ENCODE assay signal across 15 mouse cellular contexts in genomic region chr4:132794760-132795159, GRCm38 (mm10). TPM values are rescaled to one million over a fixed set of nuclear protein-coding genes. Genes with fewer than 3 reads are reported as not detected.
DNase-seq lines count a peak whose midpoint lies in the region; ATAC-seq and TF ChIP-seq lines count a peak whose summit lies in the region.
"Had no signal": no experiment of that assay in that cellular context is flagged by ENCODE, and none has a peak within 500 bp of the region (broad histone marks: within the 10 kb centered on the region; RNA-seq: fewer than 3 reads in every experiment).

No protein-coding gene starts in this region.

- peak overlapping the region; percentile 63 for H3K9ac ChIP-seq in liver, postnatal 0 days (replicated peaks)
- no peak overlapping the region for H3K9ac ChIP-seq in hindbrain, embryonic 14.5 days
- H3K9ac ChIP-seq: limb, embryonic 13.5 days; midbrain, embryonic 12.5 days had no signal

- H3K27ac ChIP-seq in spleen, adult 2 months (ENCODE audit: insufficient read depth, low read length), result peak overlapping the region; percentile 85
- peak overlapping the region; percentile 64 for H3K27ac ChIP-seq in brown adipose tissue, adult 24 weeks (replicated peaks; ENCODE audit: low read depth, low read length)
- peak overlapping the region; percentile 72 for H3K27ac ChIP-seq in liver, postnatal 0 days (ENCODE audit: low read depth)
- H3K27ac ChIP-seq in small intestine, adult 2 months (ENCODE audit: insufficient read depth, low read depth, low read length), result peak overlapping the region; percentile 31
- no peak overlapping the region for H3K27ac ChIP-seq in hindbrain, embryonic 14.5 days
- H3K27ac ChIP-seq: heart, adult 2 months; limb, embryonic 13.5 days; midbrain, embryonic 12.5 days had no signal

- H3K27me3 ChIP-seq in spleen, adult 2 months (ENCODE audit: control insufficient read depth, insufficient read depth, low read length), result no peaks in the 10 kb centered on the region
- H3K27me3 ChIP-seq in liver, postnatal 0 days (ENCODE audit: insufficient read depth, low read length), result peaks cover 9% of the 10 kb centered on the region; the same call in 1 of the 2 replicates
- no peaks in the 10 kb centered on the region for H3K27me3 ChIP-seq in small intestine, adult 2 months (ENCODE audit: control insufficient read depth, insufficient read depth, low read length)
- peaks cover 13% of the 10 kb centered on the region for H3K27me3 ChIP-seq in hindbrain, embryonic 14.5 days (ENCODE audit: control insufficient read depth, insufficient read depth, low read length)

- H3K4me1 ChIP-seq in spleen, adult 2 months (ENCODE audit: control insufficient read depth, insufficient read depth, insufficient read length), result peaks cover 5% of the 10 kb centered on the region; the same call in 1 of the 2 replicates
- peaks cover 7% of the 10 kb centered on the region; the same call in 1 of the 2 replicates for H3K4me1 ChIP-seq in brown adipose tissue, adult 24 weeks (ENCODE audit: control insufficient read depth, insufficient read depth, insufficient read length, low read length)
- H3K4me1 ChIP-seq in liver, postnatal 0 days (ENCODE audit: insufficient read depth), result peaks cover 13% of the 10 kb centered on the region; the same call in 1 of the 2 replicates
- H3K4me1 ChIP-seq in small intestine, adult 2 months (ENCODE audit: control insufficient read depth, insufficient read depth, insufficient read length, low read length), result peaks cover 3% of the 10 kb centered on the region
- peaks cover 4% of the 10 kb centered on the region; the same call in 1 of the 2 replicates for H3K4me1 ChIP-seq in hindbrain, embryonic 14.5 days (replicated peaks; ENCODE audit: control insufficient read depth, insufficient read depth, low read length)
- H3K4me1 ChIP-seq: limb, embryonic 13.5 days had no signal

- TF ChIP-seq CTCF in spleen, adult 2 months (IDR thresholded peaks at IDR 0.05; ENCODE audit: extremely low read depth, insufficient read depth, insufficient read length, insufficient replicate concordance), result no peak
- no peak for TF ChIP-seq CTCF in liver, postnatal 0 days (IDR thresholded peaks at IDR 0.05; ENCODE audit: low read depth)
- no peak for TF ChIP-seq CTCF in small intestine, adult 2 months (IDR thresholded peaks at IDR 0.05; ENCODE audit: extremely low read depth, insufficient read length, insufficient replicate concordance, low read depth, low read length)

- 34% methylated on average over 8 of the region's 8 CpGs for WGBS in spleen, adult 2 months
- 60% methylated on average over 8 of the region's 8 CpGs for WGBS in liver, postnatal 0 days (ENCODE audit: insufficient replicate concordance)
- 57% methylated on average over 8 of the region's 8 CpGs for WGBS in small intestine, adult 2 months
- WGBS in hindbrain, embryonic 14.5 days, result 75% methylated on average over 8 of the region's 8 CpGs

- ATAC-seq in liver, postnatal 0 days, result peak; percentile 33
- no peak for ATAC-seq in hindbrain, embryonic 14.5 days (ENCODE audit: low FRiP score)
- ATAC-seq: intestine, postnatal 0 days had no signal

- TF ChIP-seq POLR2A in spleen, adult 2 months (IDR thresholded peaks at IDR 0.05; ENCODE audit: low read depth, low read length), result peak; percentile 54
- TF ChIP-seq POLR2A in small intestine, adult 2 months (IDR thresholded peaks at IDR 0.05; ENCODE audit: low read depth, low read length), result peak; percentile 12; the same call in 1 of the 2 replicates

- peak overlapping the region; percentile 74 for H3K4me2 ChIP-seq in liver, postnatal 0 days (ENCODE audit: low read depth, low read length)
- H3K4me2 ChIP-seq in hindbrain, embryonic 14.5 days (replicated peaks), result no peak overlapping the region
- H3K4me2 ChIP-seq: limb, embryonic 13.5 days; midbrain, embryonic 12.5 days had no signal

- no peak for TF ChIP-seq EP300 in liver, postnatal 0 days (IDR thresholded peaks at IDR 0.05; ENCODE audit: low read depth)

- peak; percentile 61 to 63 for DNase-seq in spleen, adult 2 months (ENCODE audit: low read depth in 1 of 2, low spot score in 2 of 2)
- DNase-seq in spleen, postnatal 4 days (ENCODE audit: low spot score in 2 of 2), result no peak
- peak; percentile 50 for DNase-seq in liver, postnatal 0 days
- DNase-seq in hindbrain, embryonic 14.5 days (ENCODE audit: low spot score), result no peak
- no peak for DNase-seq in MN1 (ENCODE audit: low spot score)
- DNase-seq: adrenal gland, postnatal 36 days; cerebellum, adult 18-20 months; heart, postnatal 4 days had no signal

- H3K36me3 ChIP-seq in spleen, adult 2 months (ENCODE audit: control insufficient read depth, insufficient read depth, low read length), result peaks cover 11% of the 10 kb centered on the region
- H3K36me3 ChIP-seq in liver, postnatal 0 days (replicated peaks; ENCODE audit: insufficient read depth, low read length), result 0 out of 2 replicates have a peak, but pooled peaks cover 3% of the 10 kb centered on the region
- no peaks in the 10 kb centered on the region; the same call in 1 of the 2 replicates for H3K36me3 ChIP-seq in small intestine, adult 2 months (ENCODE audit: control insufficient read depth, insufficient read depth, low read length)
- H3K36me3 ChIP-seq in hindbrain, embryonic 14.5 days (replicated peaks; ENCODE audit: control insufficient read depth, insufficient read depth), result no peaks in the 10 kb centered on the region
- H3K36me3 ChIP-seq: limb, embryonic 13.5 days; midbrain, embryonic 12.5 days had no signal

- no peaks in the 10 kb centered on the region for H3K9me3 ChIP-seq in liver, postnatal 0 days (ENCODE audit: low read length)
- no peaks in the 10 kb centered on the region for H3K9me3 ChIP-seq in hindbrain, embryonic 14.5 days (ENCODE audit: control insufficient read depth, low read length)
- H3K9me3 ChIP-seq: limb, embryonic 13.5 days; midbrain, embryonic 12.5 days had no signal

- peak overlapping the region; percentile 90 for H3K4me3 ChIP-seq in spleen, adult 2 months (ENCODE audit: extremely low read depth, insufficient read depth, insufficient read length)
- peak overlapping the region; percentile 69 for H3K4me3 ChIP-seq in brown adipose tissue, adult 24 weeks (ENCODE audit: insufficient read depth, low read depth, low read length)
- H3K4me3 ChIP-seq in liver, postnatal 0 days (ENCODE audit: low read depth, low read length), result peak overlapping the region; percentile 57
- H3K4me3 ChIP-seq in small intestine, adult 2 months (ENCODE audit: low read depth, low read length), result peak overlapping the region; percentile 67
- H3K4me3 ChIP-seq in hindbrain, embryonic 14.5 days (replicated peaks; ENCODE audit: low read length), result no peak overlapping the region
- H3K4me3 ChIP-seq: erythroblast, embryonic 14.5 days; heart, adult 2 months; midbrain, embryonic 12.5 days had no signal

RNA-seq across cellular contexts. Expression of gene Themis2, which starts 1.4 kb away (rescaled TPM):
- polyA plus RNA-seq in spleen, adult 2 months (2012; rRNA removed), result 55.0 and 68.8 TPM in 2 replicates
- polyA plus RNA-seq in brown adipose tissue, adult 24 weeks (2012; ENCODE audit: insufficient read depth, insufficient read length, missing spikeins), result 2.8 and 3.4 TPM in 2 replicates
- polyA plus RNA-seq in liver, postnatal 0 days (2015; fragmentation: Nextera tagmentation; extraction: Ambion mirVana), result 3.1 and 3.5 TPM in 2 replicates
- 4.0 and 4.9 TPM in 2 replicates for polyA plus RNA-seq in small intestine, adult 2 months (2012; rRNA removed)
- polyA plus RNA-seq in hindbrain, embryonic 14.5 days (2014; fragmentation: Nextera tagmentation; extraction: Ambion mirVana), result 0.61 and 0.71 TPM in 2 replicates

RNA-seq across cellular contexts. Expression of gene Rpa2, which starts 26.6 kb away (rescaled TPM):
- polyA plus RNA-seq in spleen, adult 2 months (2012; rRNA removed), result 15.4 and 19.9 TPM in 2 replicates
- polyA plus RNA-seq in brown adipose tissue, adult 24 weeks (2012; ENCODE audit: insufficient read depth, insufficient read length, missing spikeins), result 3.5 and 6.6 TPM in 2 replicates
- 38.6 and 43.0 TPM in 2 replicates for polyA plus RNA-seq in liver, postnatal 0 days (2015; fragmentation: Nextera tagmentation; extraction: Ambion mirVana)
- 4.8 and 8.7 TPM in 2 replicates for polyA plus RNA-seq in small intestine, adult 2 months (2012; rRNA removed)
- 37.0 and 46.7 TPM in 2 replicates for polyA plus RNA-seq in hindbrain, embryonic 14.5 days (2014; fragmentation: Nextera tagmentation; extraction: Ambion mirVana)

RNA-seq across cellular contexts. Expression of gene Smpdl3b, which starts 37.7 kb away (rescaled TPM):
- 1.5 and 4.2 TPM in 2 replicates for polyA plus RNA-seq in spleen, adult 2 months (2012; rRNA removed)
- 0.92 TPM in 1 of 2 replicates, not detected in the other for polyA plus RNA-seq in brown adipose tissue, adult 24 weeks (2012; ENCODE audit: insufficient read depth, insufficient read length, missing spikeins)
- polyA plus RNA-seq in liver, postnatal 0 days (2015; fragmentation: Nextera tagmentation; extraction: Ambion mirVana), result 0.31 and 0.34 TPM in 2 replicates
- polyA plus RNA-seq in small intestine, adult 2 months (2012; rRNA removed), result 126 and 144 TPM in 2 replicates
- polyA plus RNA-seq in hindbrain, embryonic 14.5 days (2014; fragmentation: Nextera tagmentation; extraction: Ambion mirVana), result 0.68 and 0.99 TPM in 2 replicates

RNA-seq across cellular contexts. Expression of gene Ppp1r8, which starts 48.2 kb away (rescaled TPM):
- polyA plus RNA-seq in spleen, adult 2 months (2012; rRNA removed), result 21.3 and 25.0 TPM in 2 replicates
- polyA plus RNA-seq in brown adipose tissue, adult 24 weeks (2012; ENCODE audit: insufficient read depth, insufficient read length, missing spikeins), result 17.3 and 20.4 TPM in 2 replicates
- polyA plus RNA-seq in liver, postnatal 0 days (2015; fragmentation: Nextera tagmentation; extraction: Ambion mirVana), result 11.1 and 11.9 TPM in 2 replicates
- polyA plus RNA-seq in small intestine, adult 2 months (2012; rRNA removed), result 8.0 and 15.6 TPM in 2 replicates
- 49.3 and 62.7 TPM in 2 replicates for polyA plus RNA-seq in hindbrain, embryonic 14.5 days (2014; fragmentation: Nextera tagmentation; extraction: Ambion mirVana)

Comparison
In these comparisons a context has a peak if more than half of its experiments do, and no peak if none do; other contexts are left out.
1. DNase-seq: peak in spleen, adult 2 months (2 of 2) and liver, postnatal 0 days (single experiment); none in spleen, postnatal 4 days (0 of 2), hindbrain, embryonic 14.5 days (single experiment) and MN1 (single experiment).
2. RNA of gene Smpdl3b, which starts 37.7 kb away (polyA plus RNA-seq): 126 to 144 TPM in small intestine, adult 2 months; 1.5 to 4.2 TPM in spleen, adult 2 months, 0.68 to 0.99 TPM in hindbrain, embryonic 14.5 days, 0.92 TPM in brown adipose tissue, adult 24 weeks and 0.31 to 0.34 TPM in liver, postnatal 0 days; every median in the first group is over 10 times any median in the second.